Mouse (Mus musculus) left cerebral cortex, adult 11 months (tissue): ENCODE results near the gene Rnf187.

Experiments
- DNase-seq: peaks from one replicate; pipeline ENCODE4 v3.0.0; 2022; ENCODE audit warnings: low spot score

Rnf187 gene

GRCm38 (mm10) chr11:58897485-58897884 lies 41.2 kb downstream of the Rnf187 start:
- DNase-seq, result no peak

- no peak for DNase-seq
Observed at GRCm38 (mm10) chr11:58894456-58894855, 44.3 kb downstream of the Rnf187 start.

- no peak for DNase-seq
Observed at GRCm38 (mm10) chr11:58890511-58890910, 48.2 kb downstream of the Rnf187 start.

GRCm38 (mm10) chr11:58883756-58884155 lies 55.0 kb downstream of the Rnf187 start:
- no peak for DNase-seq
